Mouse (Mus musculus) thymus, adult 2 months (tissue): ENCODE data around the gene Lrrc59.

Source experiments
- CTCF ChIP-seq: fragments of 200-500 bp; IDR thresholded peaks from 2 replicates; pipeline ENCODE4 v1.5.1; 2012; ENCODE audit warnings: mild to moderate bottlenecking, control low read depth, low read length, moderate library complexity, borderline replicate concordance; ENCODE audit not compliant: control insufficient read depth, poor library complexity, insufficient read depth; ENCODE audit errors: extremely low read depth
- POLR2A ChIP-seq: fragments of 200-500 bp; IDR thresholded peaks from 2 replicates; pipeline ENCODE4 v1.6.1; 2012; ENCODE audit warnings: mild to moderate bottlenecking, low read length, control low read depth, moderate library complexity; ENCODE audit not compliant: control insufficient read depth, poor library complexity, insufficient read depth; ENCODE audit errors: extremely low read depth

DNA sequence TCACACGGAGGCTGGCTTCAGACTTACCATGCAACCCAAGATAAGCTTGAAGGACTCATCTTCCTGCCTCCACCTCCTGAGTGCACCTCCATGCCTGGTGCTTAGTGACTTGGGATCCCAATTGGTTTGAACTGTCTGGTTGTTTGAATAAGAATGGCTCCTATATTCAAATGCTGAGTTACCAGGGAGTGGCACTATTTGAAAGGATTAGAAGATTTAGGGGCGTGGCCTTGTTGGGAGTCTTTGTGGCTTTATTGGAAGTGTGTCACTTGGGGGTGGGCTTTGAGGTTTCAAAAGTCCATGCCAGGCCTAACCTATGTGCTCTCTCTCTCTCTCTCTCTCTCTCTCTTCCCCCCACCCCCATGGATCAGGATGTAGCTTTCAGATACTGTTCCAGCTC is 11.9 kb upstream of the Lrrc59 start:
- TF ChIP-seq CTCF: no peak
- no peak for TF ChIP-seq POLR2A
